Mouse (Mus musculus) mature B cell (primary cell): ENCODE data around the gene Qtrt1.

Experiments
- in situ Hi-C: fragments of 300-500 bp; cut with MboI; formaldehyde crosslinking; loops from 2 replicates; pipeline ENCODE4 v1.14.3; 2019

The Qtrt1 gene

GRCm38 (mm10) chr9:21411669-21412550 is at the start of gene Qtrt1:
Gene Qtrt1, plus strand, starts transcription at chr9:21411837.
- in situ Hi-C loops, result loop anchor here (5.0 kb wide), 1 partner anchor 40 kb away; no protein-coding TSS in a partner anchor

- in situ Hi-C loops, result no loop called here
Measured at GRCm38 (mm10) chr9:21366541-21367220, 45.0 kb upstream of the Qtrt1 start.

- in situ Hi-C loops, result no loop called here
Measured at GRCm38 (mm10) chr9:21367357-21368111, 44.1 kb upstream of the Qtrt1 start, which contains the start of gene Ilf3. Gene Ilf3, plus strand, starts transcription at chr9:21367871.

GRCm38 (mm10) chr9:21368131-21368584 is 43.5 kb upstream of the Qtrt1 start:
- in situ Hi-C loops, result no loop called here

GRCm38 (mm10) chr9:21369080-21369479 is 42.6 kb upstream of the Qtrt1 start:
- in situ Hi-C loops, result no loop called here

- in situ Hi-C loops, result loop anchor here (5.0 kb wide), 1 partner anchor 41 kb away; the partner anchor contains the start of gene Qtrt1
Measured at GRCm38 (mm10) chr9:21370876-21371275, 40.8 kb upstream of the Qtrt1 start.

- in situ Hi-C loops, result loop anchor here (5.0 kb wide), 1 partner anchor 40 kb away; the partner anchor contains the start of gene Qtrt1
Measured at GRCm38 (mm10) chr9:21372508-21372907, 39.1 kb upstream of the Qtrt1 start.

- in situ Hi-C loops, result no loop called here
Measured at GRCm38 (mm10) chr9:21379195-21379594, 32.4 kb upstream of the Qtrt1 start.

- in situ Hi-C loops, result no loop called here
Measured at GRCm38 (mm10) chr9:21380868-21381267, 30.8 kb upstream of the Qtrt1 start.

- in situ Hi-C loops, result no loop called here
Measured at GRCm38 (mm10) chr9:21383966-21384365, 27.7 kb upstream of the Qtrt1 start.

GRCm38 (mm10) chr9:21392646-21393175 is 18.9 kb upstream of the Qtrt1 start:
- in situ Hi-C loops, result no loop called here

- in situ Hi-C loops, result no loop called here
Measured at GRCm38 (mm10) chr9:21395692-21396091, 15.9 kb upstream of the Qtrt1 start.

- in situ Hi-C loops, result no loop called here
Measured at GRCm38 (mm10) chr9:21397170-21397569, 14.5 kb upstream of the Qtrt1 start.

- in situ Hi-C loops, result no loop called here
Measured at GRCm38 (mm10) chr9:21401042-21401441, 10.6 kb upstream of the Qtrt1 start.

- in situ Hi-C loops, result no loop called here
Measured at GRCm38 (mm10) chr9:21402764-21403253, 8.8 kb upstream of the Qtrt1 start.

- in situ Hi-C loops, result no loop called here
Measured at GRCm38 (mm10) chr9:21403745-21404144, 7.9 kb upstream of the Qtrt1 start.

- in situ Hi-C loops, result loop anchor here (5.0 kb wide), 1 partner anchor 93 kb away; the partner anchor contains the start of gene Ap1m2
Measured at GRCm38 (mm10) chr9:21405525-21405924, 6.1 kb upstream of the Qtrt1 start.

- in situ Hi-C loops, result loop anchor here (5.0 kb wide), 1 partner anchor 96 kb away; the partner anchor contains the start of gene Ap1m2
Measured at GRCm38 (mm10) chr9:21407951-21408350, 3.7 kb upstream of the Qtrt1 start.

- in situ Hi-C loops, result loop anchor here (5.0 kb wide), 1 partner anchor 96 kb away; the partner anchor contains the start of gene Ap1m2
Measured at GRCm38 (mm10) chr9:21408624-21409023, 3.0 kb upstream of the Qtrt1 start.

GRCm38 (mm10) chr9:21409592-21410317 is 1.9 kb upstream of the Qtrt1 start:
- in situ Hi-C loops, result loop anchor here (5.0 kb wide), 2 partner anchors 37 to 97 kb away; partner anchors contain the start of gene Ap1m2
